Mouse (Mus musculus): Measurements from ENCODE around the gene Zfp704. TPM values are rescaled to one million over a fixed set of nuclear protein-coding genes. Genes with fewer than 3 reads are reported as not detected.

Gene Zfp704
- polyA plus RNA-seq, 1 experiment from 2014 or later: 9.2 TPM

- peaks cover 17 to 33% of the 10 kb centered on the region in 2 experiments for H3K4me1 ChIP-seq (ENCODE audit: control insufficient read depth in 2 of 2, insufficient read depth in 2 of 2, low read length in 2 of 2)
- H3K9ac ChIP-seq (ENCODE audit: low read length): no peak overlapping the region
- H3K4me3 ChIP-seq (ENCODE audit: control insufficient read depth in 1 of 2, insufficient read depth in 1 of 2, low read depth in 1 of 2, low read length in 2 of 2): no peak overlapping the region
- H3K4me2 ChIP-seq (ENCODE audit: low read length): no peak overlapping the region
- H3K27ac ChIP-seq (replicated peaks in 1 of 2; ENCODE audit: control insufficient read depth in 1 of 2, insufficient read depth in 1 of 2, low read depth in 2 of 2, low read length in 2 of 2): no peak overlapping the region
- no peaks in the 10 kb centered on the region for H3K36me3 ChIP-seq (ENCODE audit: control insufficient read depth, insufficient read depth, low read length)
- H3K9me3 ChIP-seq (ENCODE audit: control insufficient read depth, low read length): no peaks in the 10 kb centered on the region
- ATAC-seq (ENCODE audit: insufficient number of reproducible peaks, insufficient read depth, low FRiP score, low read depth): no peak
- no peaks in the 10 kb centered on the region for H3K27me3 ChIP-seq (ENCODE audit: control insufficient read depth, insufficient read depth, low read length)
- 83% methylated on average over 5 of the region's 5 CpGs for WGBS
Measured at GRCm38 (mm10) chr3:9543916-9544315, 66.0 kb downstream of the Zfp704 start.

DNA sequence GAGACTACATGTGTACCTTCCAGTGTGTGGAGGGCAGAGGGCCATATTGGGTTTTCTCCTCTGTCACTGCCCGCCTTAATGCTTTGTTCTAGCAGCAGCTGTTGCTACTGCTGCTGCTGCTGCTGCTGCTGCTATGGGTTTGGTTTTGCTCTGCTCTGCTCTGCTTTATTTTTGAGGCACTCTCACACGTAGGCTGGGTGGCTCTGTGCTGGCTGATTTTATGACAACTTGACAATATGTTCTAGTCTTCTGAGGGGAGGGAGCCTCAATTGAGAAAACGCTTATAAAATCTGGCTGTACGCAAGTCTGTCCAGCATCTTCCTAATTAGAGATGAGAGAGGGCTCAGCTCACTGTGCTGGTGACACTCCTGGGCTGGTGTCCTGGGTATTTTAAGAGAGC, 66.4 kb downstream of the Zfp704 start:
- no peaks in the 10 kb centered on the region for H3K36me3 ChIP-seq (ENCODE audit: control insufficient read depth, insufficient read depth, low read length)
- H3K4me3 ChIP-seq (ENCODE audit: control insufficient read depth in 1 of 2, insufficient read depth in 1 of 2, low read depth in 1 of 2, low read length in 2 of 2): no peak overlapping the region
- H3K4me1 ChIP-seq (ENCODE audit: control insufficient read depth in 2 of 2, insufficient read depth in 2 of 2, low read length in 2 of 2): peaks cover 17 to 32% of the 10 kb centered on the region in 2 experiments
- 81% methylated on average over 4 of the region's 4 CpGs for WGBS
- no peak overlapping the region for H3K4me2 ChIP-seq (ENCODE audit: low read length)
- H3K9ac ChIP-seq (ENCODE audit: low read length): no peak overlapping the region
- H3K27ac ChIP-seq (replicated peaks in 1 of 2; ENCODE audit: control insufficient read depth in 1 of 2, insufficient read depth in 1 of 2, low read depth in 2 of 2, low read length in 2 of 2): no peak overlapping the region
- no peaks in the 10 kb centered on the region for H3K27me3 ChIP-seq (ENCODE audit: control insufficient read depth, insufficient read depth, low read length)
- no peak for ATAC-seq (ENCODE audit: insufficient number of reproducible peaks, insufficient read depth, low FRiP score, low read depth)
- H3K9me3 ChIP-seq (ENCODE audit: control insufficient read depth, low read length): no peaks in the 10 kb centered on the region

- WGBS: 90% methylated on average over 14 of the region's 14 CpGs
- H3K9ac ChIP-seq (ENCODE audit: low read length): no peak overlapping the region
Measured at GRCm38 (mm10) chr3:9541561-9541960, 68.3 kb downstream of the Zfp704 start.

GRCm38 (mm10) chr3:9538510-9538909, 71.4 kb downstream of the Zfp704 start:
- ATAC-seq (ENCODE audit: insufficient number of reproducible peaks, insufficient read depth, low FRiP score, low read depth): no peak
- H3K27ac ChIP-seq (replicated peaks in 1 of 2; ENCODE audit: control insufficient read depth in 1 of 2, insufficient read depth in 1 of 2, low read depth in 2 of 2, low read length in 2 of 2): no peak overlapping the region
- H3K4me1 ChIP-seq (ENCODE audit: control insufficient read depth in 2 of 2, insufficient read depth in 2 of 2, low read length in 2 of 2): no peaks in the 10 kb centered on the region
- no peaks in the 10 kb centered on the region for H3K27me3 ChIP-seq (ENCODE audit: control insufficient read depth, insufficient read depth, low read length)
- 86% methylated on average over 2 of the region's 2 CpGs for WGBS
- no peak overlapping the region for H3K9ac ChIP-seq (ENCODE audit: low read length)
- no peaks in the 10 kb centered on the region for H3K36me3 ChIP-seq (ENCODE audit: control insufficient read depth, insufficient read depth, low read length)
- H3K9me3 ChIP-seq (ENCODE audit: control insufficient read depth, low read length): no peaks in the 10 kb centered on the region
- no peak overlapping the region for H3K4me3 ChIP-seq (ENCODE audit: control insufficient read depth in 1 of 2, insufficient read depth in 1 of 2, low read depth in 1 of 2, low read length in 2 of 2)
- no peak overlapping the region for H3K4me2 ChIP-seq (ENCODE audit: low read length)

More at GRCm38 (mm10) chr3:9541561-9541960, 68.3 kb downstream of the Zfp704 start:
- Histone ChIP-seq H3K4me3 (ENCODE audit: control insufficient read depth in 1 of 2, insufficient read depth in 1 of 2, low read depth in 1 of 2, low read length in 2 of 2) (no peak overlapping the region), H3K27me3 (ENCODE audit: control insufficient read depth, insufficient read depth, low read length) (no peaks in the 10 kb centered on the region), H3K9me3 (ENCODE audit: control insufficient read depth, low read length) (no peaks in the 10 kb centered on the region), H3K4me2 (ENCODE audit: low read length) (no peak overlapping the region), H3K27ac (replicated peaks in 1 of 2; ENCODE audit: control insufficient read depth in 1 of 2, insufficient read depth in 1 of 2, low read depth in 2 of 2, low read length in 2 of 2) (no peak overlapping the region), H3K36me3 (ENCODE audit: control insufficient read depth, insufficient read depth, low read length) (no peaks in the 10 kb centered on the region), H3K4me1 (ENCODE audit: control insufficient read depth in 2 of 2, insufficient read depth in 2 of 2, low read length in 2 of 2) (peaks cover 6 to 13% of the 10 kb centered on the region in 2 experiments)
- ATAC-seq (ENCODE audit: insufficient number of reproducible peaks, insufficient read depth, low FRiP score, low read depth): no peak

DNA sequence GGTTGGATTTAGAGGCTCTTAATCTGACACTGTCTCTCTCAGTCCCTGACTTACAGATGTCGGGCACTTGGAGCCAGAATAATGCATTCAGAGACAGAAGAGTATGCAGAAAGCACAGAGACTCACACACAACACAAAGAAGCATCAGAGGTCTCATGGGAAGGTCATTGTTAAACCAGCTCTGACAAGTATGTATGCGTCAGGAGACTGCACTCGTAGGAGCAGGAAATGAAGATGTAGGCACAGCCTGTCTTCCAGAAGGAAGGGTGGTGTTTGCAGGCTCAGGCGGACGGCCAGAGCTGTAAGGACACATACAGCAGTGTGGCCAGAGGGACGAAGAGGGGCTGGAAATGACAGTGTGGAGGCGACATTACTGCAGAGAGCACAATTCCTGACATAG, 72.0 kb downstream of the Zfp704 start:
- 60% methylated on average over 7 of the region's 7 CpGs for WGBS
- Histone ChIP-seq H3K27me3 (ENCODE audit: control insufficient read depth, insufficient read depth, low read length) (no peaks in the 10 kb centered on the region), H3K9ac (ENCODE audit: low read length) (no peak overlapping the region), H3K4me3 (ENCODE audit: control insufficient read depth in 1 of 2, insufficient read depth in 1 of 2, low read depth in 1 of 2, low read length in 2 of 2) (no peak overlapping the region), H3K27ac (replicated peaks in 1 of 2; ENCODE audit: control insufficient read depth in 1 of 2, insufficient read depth in 1 of 2, low read depth in 2 of 2, low read length in 2 of 2) (no peak overlapping the region), H3K4me2 (ENCODE audit: low read length) (no peak overlapping the region), H3K36me3 (ENCODE audit: control insufficient read depth, insufficient read depth, low read length) (no peaks in the 10 kb centered on the region), H3K9me3 (ENCODE audit: control insufficient read depth, low read length) (no peaks in the 10 kb centered on the region), H3K4me1 (ENCODE audit: control insufficient read depth in 2 of 2, insufficient read depth in 2 of 2, low read length in 2 of 2) (no peaks in the 10 kb centered on the region)
- no peak for ATAC-seq (ENCODE audit: insufficient number of reproducible peaks, insufficient read depth, low FRiP score, low read depth)

DNA sequence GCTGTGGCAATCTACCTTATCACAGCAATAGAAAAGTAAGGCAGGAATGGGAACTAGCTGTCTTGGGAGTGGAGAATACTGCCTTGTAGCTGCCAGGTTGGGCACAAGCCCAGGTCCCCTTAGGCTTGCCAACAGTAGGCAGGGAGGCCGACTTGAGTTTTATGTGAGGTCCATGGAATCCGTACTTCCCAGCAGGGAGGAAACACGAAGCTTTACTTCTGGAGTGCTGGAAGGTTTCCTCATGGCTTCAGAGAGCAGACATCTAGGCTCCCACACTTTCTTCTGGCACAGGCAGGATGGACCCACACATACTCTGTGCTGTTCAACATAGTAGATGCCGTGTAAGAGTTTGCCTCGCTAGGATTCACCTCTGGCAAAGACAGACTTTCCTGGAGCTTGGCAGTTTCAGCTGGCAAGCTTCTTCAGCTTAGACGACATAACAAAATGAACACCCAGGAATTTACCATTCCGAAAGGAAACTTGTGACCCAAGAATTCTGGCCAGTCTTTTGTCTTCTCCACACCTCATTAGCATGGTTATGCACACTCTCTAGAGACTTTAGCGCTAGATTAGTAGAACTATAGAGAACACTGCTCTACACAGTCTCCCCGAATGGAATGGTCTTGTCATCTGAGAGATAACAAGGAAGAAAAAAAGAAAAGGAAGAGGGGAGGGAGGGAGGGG, 79.6 kb downstream of the Zfp704 start:
- Histone ChIP-seq H3K36me3 (ENCODE audit: control insufficient read depth, insufficient read depth, low read length) (no peaks in the 10 kb centered on the region), H3K4me1 (ENCODE audit: control insufficient read depth in 2 of 2, insufficient read depth in 2 of 2, low read length in 2 of 2) (no peaks in the 10 kb centered on the region), H3K27me3 (ENCODE audit: control insufficient read depth, insufficient read depth, low read length) (no peaks in the 10 kb centered on the region), H3K4me2 (ENCODE audit: low read length) (no peak overlapping the region), H3K4me3 (ENCODE audit: control insufficient read depth in 1 of 2, insufficient read depth in 1 of 2, low read depth in 1 of 2, low read length in 2 of 2) (no peak overlapping the region), H3K9me3 (ENCODE audit: control insufficient read depth, low read length) (no peaks in the 10 kb centered on the region), H3K9ac (ENCODE audit: low read length) (no peak overlapping the region), H3K27ac (replicated peaks in 1 of 2; ENCODE audit: control insufficient read depth in 1 of 2, insufficient read depth in 1 of 2, low read depth in 2 of 2, low read length in 2 of 2) (no peak overlapping the region)
- 72% methylated on average over 9 of the region's 9 CpGs for WGBS
- ATAC-seq (ENCODE audit: insufficient number of reproducible peaks, insufficient read depth, low FRiP score, low read depth): no peak

DNA sequence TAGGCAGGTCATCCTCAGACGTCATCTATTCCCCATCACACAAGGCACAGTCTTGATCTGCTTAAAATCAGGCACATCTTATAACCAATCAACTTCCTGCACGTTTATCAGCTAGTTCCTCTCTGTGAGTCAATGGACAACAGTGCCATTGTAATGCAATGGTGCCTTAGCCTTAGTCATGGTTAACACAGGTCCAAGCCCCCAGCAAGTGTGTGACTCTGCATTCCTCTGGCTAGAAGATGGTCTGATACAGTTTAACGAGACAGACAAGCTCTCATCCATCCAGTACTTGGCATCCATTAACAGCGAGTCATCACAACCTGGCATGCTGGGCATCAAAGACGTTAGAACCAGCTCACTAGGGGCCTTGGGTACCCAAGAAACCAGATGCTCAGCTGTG, 85.5 kb downstream of the Zfp704 start:
- Histone ChIP-seq H3K9ac (ENCODE audit: low read length) (no peak overlapping the region), H3K4me1 (ENCODE audit: control insufficient read depth in 2 of 2, insufficient read depth in 2 of 2, low read length in 2 of 2) (peaks cover 28 to 44% of the 10 kb centered on the region in 2 experiments), H3K36me3 (ENCODE audit: control insufficient read depth, insufficient read depth, low read length) (no peaks in the 10 kb centered on the region), H3K4me3 (ENCODE audit: control insufficient read depth in 1 of 2, insufficient read depth in 1 of 2, low read depth in 1 of 2, low read length in 2 of 2) (no peak overlapping the region), H3K27me3 (ENCODE audit: control insufficient read depth, insufficient read depth, low read length) (no peaks in the 10 kb centered on the region), H3K4me2 (ENCODE audit: low read length) (no peak overlapping the region), H3K9me3 (ENCODE audit: control insufficient read depth, low read length) (no peaks in the 10 kb centered on the region), H3K27ac (replicated peaks in 1 of 2; ENCODE audit: control insufficient read depth in 1 of 2, insufficient read depth in 1 of 2, low read depth in 2 of 2, low read length in 2 of 2) (no peak overlapping the region)
- no peak for ATAC-seq (ENCODE audit: insufficient number of reproducible peaks, insufficient read depth, low FRiP score, low read depth)
- 66% methylated on average over 5 of the region's 5 CpGs for WGBS

All from heart, embryonic 14.5 days (tissue).